Mouse (Mus musculus) MEL (cell line): ENCODE data around the gene Ccl25. TPM values are rescaled to one million over a fixed set of nuclear protein-coding genes. Genes with fewer than 3 reads are reported as not detected.

Experiments
- DNase-seq: peaks from one replicate; pipeline ENCODE4 v3.0.0; 2011; ENCODE audit warnings: low read depth, low spot score
- H3K27ac ChIP-seq: 2 replicates; pipeline ENCODE4 v1.5.1; 2012; ENCODE audit warnings: low read depth, mild to moderate bottlenecking, control low read depth, low read length, moderate library complexity; ENCODE audit not compliant: control insufficient read depth
- H3K27me3 ChIP-seq, 2 experiments: fragments of 150-350 bp in 1 of 2; sonication (generic) in 1 of 2; 2 replicates each; pipeline ENCODE4 v1.6.1; 2012; ENCODE audit warnings: low read length in 2 of 2, mild to moderate bottlenecking in 2 of 2, improper control_type of control experiment in 1 of 2, moderate library complexity in 1 of 2; ENCODE audit not compliant: insufficient read depth in 2 of 2, control insufficient read depth in 1 of 2
- H3K36me3 ChIP-seq, 2 experiments: 2 replicates each; pipeline ENCODE4 v1.6.1; 2012 to 2014; ENCODE audit warnings: low read length in 2 of 2, improper control_type of control experiment in 1 of 2, inconsistent platforms in 1 of 2, mild to moderate bottlenecking in 1 of 2; ENCODE audit not compliant: insufficient read depth in 2 of 2, control insufficient read depth in 1 of 2
- H3K4me1 ChIP-seq, 2 experiments: fragments of 150-350 bp in 1 of 2; sonication (generic) in 1 of 2; 2 replicates each; pipeline ENCODE4 v1.6.1; 2012; ENCODE audit warnings: low read length in 2 of 2, improper control_type of control experiment in 1 of 2, mild to moderate bottlenecking in 1 of 2; ENCODE audit not compliant: insufficient read depth in 2 of 2, control insufficient read depth in 1 of 2
- H3K4me3 ChIP-seq, 2 experiments: fragments of 150-350 bp in 1 of 2; sonication (generic) in 1 of 2; 2 replicates each; pipeline ENCODE4 v1.5.1; 2012; ENCODE audit warnings: low read depth in 2 of 2, low read length in 2 of 2, mild to moderate bottlenecking in 2 of 2, moderate library complexity in 2 of 2, control low read depth in 1 of 2, improper control_type of control experiment in 1 of 2; ENCODE audit not compliant: control insufficient read depth in 1 of 2, insufficient read depth in 1 of 2
- H3K79me2 ChIP-seq: 2 replicates; pipeline ENCODE4 v1.6.1; 2012; ENCODE audit warnings: mild to moderate bottlenecking, low read length, moderate library complexity; ENCODE audit not compliant: control insufficient read depth, poor library complexity, insufficient read depth
- H3K9ac ChIP-seq: 2 replicates; pipeline ENCODE4 v1.6.1; 2012; ENCODE audit warnings: low read depth, mild to moderate bottlenecking, control low read depth, low read length, moderate library complexity; ENCODE audit not compliant: control insufficient read depth, poor library complexity, severe bottlenecking
- H3K9me3 ChIP-seq: fragments of 150-350 bp; sonication (generic); replicated peaks from 2 replicates; pipeline ENCODE4 v1.6.1; 2012; ENCODE audit warnings: mild to moderate bottlenecking, low read length, improper control_type of control experiment, moderate library complexity; ENCODE audit not compliant: insufficient read depth
- CHD1 ChIP-seq: IDR thresholded peaks from 2 replicates; pipeline ENCODE4 v1.6.1; 2012; ENCODE audit warnings: low read depth, mild to moderate bottlenecking, inconsistent platforms, low read length, improper control_type of control experiment
- CHD2 ChIP-seq: IDR thresholded peaks from 2 replicates; pipeline ENCODE4 v1.6.1; 2011; ENCODE audit warnings: low read length, improper control_type of control experiment
- EP300 ChIP-seq, 2 experiments: IDR thresholded peaks; 2 replicates each; pipeline ENCODE4 v1.6.1; 2011; ENCODE audit warnings: improper control_type of control experiment in 2 of 2, low read length in 2 of 2, low read depth in 1 of 2, mild to moderate bottlenecking in 1 of 2
- KAT2A ChIP-seq: conservative IDR thresholded peaks from 2 replicates; pipeline ENCODE4 v1.6.1; 2012; ENCODE audit warnings: low read depth, low read length, improper control_type of control experiment, inconsistent platforms
- MAX ChIP-seq: IDR thresholded peaks from 2 replicates; pipeline ENCODE4 v1.6.1; 2011; ENCODE audit warnings: low read length, improper control_type of control experiment
- MAZ ChIP-seq: IDR thresholded peaks from 2 replicates; pipeline ENCODE4 v1.6.1; 2012; ENCODE audit warnings: low read depth, mild to moderate bottlenecking, inconsistent platforms, low read length, improper control_type of control experiment
- MXI1 ChIP-seq: IDR thresholded peaks from 2 replicates; pipeline ENCODE4 v1.6.1; 2011; ENCODE audit warnings: mild to moderate bottlenecking, low read depth, low read length, improper control_type of control experiment
- TAL1 ChIP-seq: IDR thresholded peaks from 2 replicates; pipeline ENCODE4 v1.6.1; 2012; ENCODE audit warnings: mild to moderate bottlenecking, inconsistent platforms, low read length, moderate library complexity, mixed read lengths
- TBP ChIP-seq: IDR thresholded peaks from 2 replicates; pipeline ENCODE4 v1.8.0; 2011; ENCODE audit warnings: low read depth, low read length, improper control_type of control experiment
- UBTF ChIP-seq: IDR thresholded peaks from 2 replicates; pipeline ENCODE4 v1.6.1; 2012; ENCODE audit warnings: low read depth, mild to moderate bottlenecking, inconsistent platforms, low read length, improper control_type of control experiment, moderate library complexity, borderline replicate concordance; ENCODE audit not compliant: insufficient read depth
- ZKSCAN1 ChIP-seq: IDR thresholded peaks from 2 replicates; pipeline ENCODE4 v1.6.1; 2012; ENCODE audit warnings: low read depth, mild to moderate bottlenecking, inconsistent platforms, low read length, improper control_type of control experiment, moderate library complexity
- polyA plus RNA-seq, 2 experiments: library from polyadenylated mRNA; stranded (reverse) in 1 of 2; unstranded in 1 of 2; fragments of >175 nt in 1 of 2; fragments of >200 nt in 1 of 2; gene quantifications; 2 replicates each; pipeline versions ENCODE4 v1.2.1 to v1.2.4; 2012; ENCODE audit warnings: low replicate concordance in 2 of 2, low read depth in 1 of 2; ENCODE audit not compliant: insufficient read length in 2 of 2, insufficient read depth in 1 of 2, missing spikeins in 1 of 2
- total RNA-seq: library from RNA; depleted of rRNA; stranded (reverse); fragments of 300-350 nt; gene quantifications from 2 replicates; pipeline ENCODE4 v1.2.3, GENCODE M21; 2012

Gene Ccl25
- total and polyA plus RNA-seq, 3 experiments = 32.2 to 33.8 TPM; not detected in 1

- H3K27me3 ChIP-seq = no peaks in the 10 kb centered on the region
- H3K36me3 ChIP-seq = peaks cover 17 to 53% of the 10 kb centered on the region in 2 experiments
- peaks cover 15 to 29% of the 10 kb centered on the region in 2 experiments for H3K4me1 ChIP-seq
- DNase-seq = peak; percentile 53
- H3K9ac ChIP-seq = peak overlapping the region; percentile 98
- H3K79me2 ChIP-seq = peaks cover 74% of the 10 kb centered on the region
- H3K9me3 ChIP-seq = no peaks in the 10 kb centered on the region
- H3K27ac ChIP-seq = peak overlapping the region; percentile 71
- TF ChIP-seq MAX (peak; percentile 56; the same call in 1 of the 2 replicates), TAL1 (peak; percentile 42; the same call in 1 of the 2 replicates), CHD2 (no peak)
- peak overlapping the region; percentile 83 to 91 for H3K4me3 ChIP-seq
These were observed 1.1 kb upstream of the Ccl25 start for GRCm38 (mm10) chr8:4323917-4324316.

GRCm38 (mm10) chr8:4324525-4324924 is 485 bp upstream of the Ccl25 start:
- peak overlapping the region; percentile 98 for H3K9ac ChIP-seq
- peaks cover 17 to 53% of the 10 kb centered on the region in 2 experiments for H3K36me3 ChIP-seq
- H3K27ac ChIP-seq = peak overlapping the region; percentile 71
- H3K4me1 ChIP-seq = peaks cover 12 to 28% of the 10 kb centered on the region in 2 experiments
- peak; percentile 63 for DNase-seq
- no peaks in the 10 kb centered on the region for H3K9me3 ChIP-seq
- TF ChIP-seq UBTF (peak; percentile 90; the same call in 1 of the 2 replicates), MAZ (no peak), KAT2A (peak; percentile 37; the same call in 1 of the 2 replicates), MXI1 (peak; percentile 29; the same call in 1 of the 2 replicates)
- peaks cover 68% of the 10 kb centered on the region for H3K79me2 ChIP-seq
- H3K27me3 ChIP-seq = no peaks in the 10 kb centered on the region
- H3K4me3 ChIP-seq = peak overlapping the region; percentile 83 to 91

- H3K27ac ChIP-seq = peak overlapping the region; percentile 67
- peak overlapping the region; percentile 67 to 94 for H3K4me3 ChIP-seq
- H3K4me1 ChIP-seq = peaks cover 7 to 25% of the 10 kb centered on the region in 2 experiments
- H3K79me2 ChIP-seq = peaks cover 56% of the 10 kb centered on the region
- H3K9ac ChIP-seq = peak overlapping the region; percentile 90
- no peak for DNase-seq
- no peaks in the 10 kb centered on the region for H3K9me3 ChIP-seq
- no peaks in the 10 kb centered on the region for H3K27me3 ChIP-seq
- 0 out of 2 replicates have a peak, but pooled peaks have one; percentile 53 for TF ChIP-seq CHD1
- TF ChIP-seq ZKSCAN1 = peak; percentile 95
- TF ChIP-seq TBP = no peak
- no peak for TF ChIP-seq KAT2A
- no peak for TF ChIP-seq CHD2
- TF ChIP-seq EP300 (IDR thresholded peaks at IDR 0.05; ENCODE audit: low read depth in 1 of 2, low read length in 2 of 2) = 0 out of 4 replicates have a peak, but pooled peaks of 1 of the 2 experiments have one; percentile 2
- peaks cover 17 to 46% of the 10 kb centered on the region in 2 experiments for H3K36me3 ChIP-seq
These were observed 684 bp downstream of the Ccl25 start for GRCm38 (mm10) chr8:4325751-4326036.
